Mouse (Mus musculus) spleen, postnatal 10 days (tissue): ENCODE results near the gene Vmn1r41.

ENCODE experiments used
- DNase-seq, 2 experiments: peaks; one replicate each; pipeline ENCODE4 v3.0.0; 2021 to 2022; ENCODE audit warnings: low spot score in 2 of 2

Vmn1r41 gene

GRCm38 (mm10) chr6:89740466-89740865, at the start of gene Vmn1r41:
Vmn1r41 (plus strand) TSS chr6:89740766.
- DNase-seq, result no peak

- no peak for DNase-seq
Measured at GRCm38 (mm10) chr6:89706624-89707023, 33.9 kb upstream of the Vmn1r41 start.

DNA sequence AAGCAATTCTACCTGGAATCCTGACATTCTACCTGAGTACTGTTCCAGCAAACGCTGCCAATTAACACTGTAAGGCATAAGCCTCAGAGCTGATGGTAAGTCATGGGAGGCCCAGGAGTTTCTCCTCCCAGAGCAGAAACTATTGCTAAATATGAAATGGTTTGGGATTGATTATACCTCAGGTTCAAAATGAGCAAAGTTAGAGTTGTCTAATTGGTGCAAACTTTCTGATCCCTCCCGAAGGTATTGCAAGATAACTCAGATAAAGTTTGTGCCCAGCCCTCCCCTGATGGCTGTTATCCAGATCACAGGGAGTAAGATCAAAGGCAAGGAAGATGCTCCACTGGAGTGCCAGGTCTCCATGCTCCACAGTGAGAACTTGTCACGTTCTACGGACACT, 33.3 kb upstream of the Vmn1r41 start, which contains the start of gene Vmn1r40:
Gene Vmn1r40 (plus strand): TSS at position 301 of the 400 bp plus-strand sequence.
- no peak for DNase-seq

GRCm38 (mm10) chr6:89718051-89718450, 22.5 kb upstream of the Vmn1r41 start:
- no peak for DNase-seq

DNA sequence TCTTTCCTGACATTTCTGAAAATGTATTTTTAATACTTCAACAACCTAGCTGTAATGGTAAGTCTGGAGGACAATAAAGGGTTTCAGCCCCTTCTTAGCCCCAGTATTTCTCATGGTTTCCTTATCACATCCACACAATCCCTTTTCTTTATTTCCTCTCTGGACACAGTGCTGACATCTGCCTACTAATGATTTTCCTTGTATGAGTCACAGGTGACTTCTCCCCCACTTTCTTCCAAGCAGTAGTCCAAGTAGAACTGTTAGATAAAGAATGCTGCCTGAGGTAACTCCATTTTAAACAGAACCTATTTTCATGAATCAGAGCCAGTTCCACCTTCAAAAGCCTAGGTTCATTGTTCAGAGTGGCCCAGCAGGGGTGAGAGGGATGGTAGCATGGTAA, 2.2 kb downstream of the Vmn1r41 start:
- DNase-seq, result no peak

DNA sequence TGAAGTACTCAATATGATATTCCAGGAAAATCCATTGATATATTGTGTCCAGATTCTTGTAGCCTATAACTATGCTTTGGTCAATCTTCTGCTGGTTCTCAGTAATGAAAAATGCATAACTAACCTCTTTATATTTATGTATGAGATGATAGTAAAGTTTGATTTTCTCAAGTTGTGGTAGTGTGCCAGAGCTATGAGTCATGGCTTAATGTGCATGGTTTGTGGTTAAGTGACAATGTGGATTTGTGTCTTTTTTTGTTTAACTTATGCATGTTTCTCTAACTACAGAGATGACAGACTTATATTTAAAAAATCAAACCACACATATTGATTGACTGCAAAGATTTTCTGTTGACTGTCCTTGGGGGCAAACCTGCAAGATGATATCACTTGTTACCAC, 49.7 kb downstream of the Vmn1r41 start:
- DNase-seq, result no peak
